Mouse (Mus musculus): ENCODE results near the gene Ykt6.
A peak's percentile ranks its signal among the peaks of the same experiment; 100 is the strongest.
"Not testable (repeated sequence)": the region's sequence is repeated elsewhere in the genome, so short reads cannot be mapped to it uniquely, and the experiment has no call there.

Gene Ykt6

DNA sequence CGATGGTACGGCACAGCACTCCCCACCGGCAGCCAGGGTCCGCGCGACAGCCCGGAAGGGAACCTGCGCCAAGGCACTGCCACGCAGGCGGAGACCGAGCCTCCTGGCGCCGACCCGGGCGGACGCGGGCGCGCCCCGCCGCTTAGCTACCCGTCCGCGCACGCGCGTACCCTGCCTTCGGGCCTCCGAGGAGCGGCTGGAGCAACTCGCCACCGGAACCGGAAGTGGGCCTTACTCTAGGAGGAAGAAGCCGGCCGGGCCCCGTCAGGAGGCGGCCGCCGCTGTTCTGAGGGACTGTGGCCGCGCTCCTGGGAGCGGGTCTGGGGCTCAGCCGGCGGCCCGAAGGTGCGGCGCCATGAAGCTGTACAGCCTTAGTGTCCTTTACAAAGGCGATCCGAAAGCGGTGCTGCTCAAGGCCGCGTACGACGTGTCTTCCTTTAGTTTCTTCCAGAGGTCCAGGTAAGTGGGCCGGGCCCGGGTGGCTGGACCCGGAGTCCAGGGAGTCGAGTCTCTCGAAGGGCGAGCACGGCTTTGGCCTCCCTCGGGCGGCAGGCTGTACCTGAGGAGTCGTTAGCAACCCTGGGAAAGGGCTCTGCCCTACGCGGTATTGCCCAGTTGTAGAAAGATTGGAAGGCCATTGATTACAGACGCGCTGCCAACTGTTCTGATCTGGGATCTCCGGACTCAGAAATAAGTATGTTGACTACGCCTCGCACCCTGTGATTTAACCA lies at the start of gene Ykt6:
TSS of gene Ykt6 (plus strand) at position 148 of the 731 bp plus-strand sequence.
- peak; percentile 83 to 94 for DNase-seq (ENCODE audit: low spot score in 2 of 2)

GRCm38 (mm10) chr11:5905778-5906518 lies 49.5 kb upstream of the Ykt6 start:
- DNase-seq (ENCODE audit: low spot score in 2 of 2), result no peak

GRCm38 (mm10) chr11:5907096-5907495 lies 48.4 kb upstream of the Ykt6 start:
- no peak for DNase-seq (ENCODE audit: low spot score in 2 of 2)

- no peak for DNase-seq (ENCODE audit: low spot score in 2 of 2)
Measured at GRCm38 (mm10) chr11:5908642-5909041, 46.9 kb upstream of the Ykt6 start.

DNA sequence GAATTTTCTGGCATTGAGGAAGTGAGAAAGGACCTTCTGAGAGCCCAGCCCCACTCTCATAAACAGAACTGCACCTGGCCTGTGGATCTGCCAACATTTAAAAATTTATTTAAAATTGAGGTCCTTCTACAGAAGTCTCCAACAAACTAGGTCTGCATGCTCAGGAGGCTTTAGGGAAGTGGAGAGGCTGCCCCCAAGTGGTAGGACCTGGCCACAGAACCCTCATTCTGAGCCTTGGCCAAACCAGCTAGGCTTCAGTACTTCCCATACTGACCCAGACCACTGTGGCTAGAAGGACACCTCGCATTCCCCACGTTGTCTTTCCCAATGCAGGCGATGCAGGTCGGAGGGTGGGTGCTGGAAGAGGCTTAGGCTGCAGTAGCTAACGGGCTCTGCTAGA lies 42.9 kb upstream of the Ykt6 start:
- peak in 1 of 2 experiments; percentile 83 for DNase-seq (ENCODE audit: low spot score in 2 of 2)

GRCm38 (mm10) chr11:5913256-5913655 lies 42.2 kb upstream of the Ykt6 start:
- peak in 1 of 2 experiments; percentile 33 for DNase-seq (ENCODE audit: low spot score in 2 of 2)

DNA sequence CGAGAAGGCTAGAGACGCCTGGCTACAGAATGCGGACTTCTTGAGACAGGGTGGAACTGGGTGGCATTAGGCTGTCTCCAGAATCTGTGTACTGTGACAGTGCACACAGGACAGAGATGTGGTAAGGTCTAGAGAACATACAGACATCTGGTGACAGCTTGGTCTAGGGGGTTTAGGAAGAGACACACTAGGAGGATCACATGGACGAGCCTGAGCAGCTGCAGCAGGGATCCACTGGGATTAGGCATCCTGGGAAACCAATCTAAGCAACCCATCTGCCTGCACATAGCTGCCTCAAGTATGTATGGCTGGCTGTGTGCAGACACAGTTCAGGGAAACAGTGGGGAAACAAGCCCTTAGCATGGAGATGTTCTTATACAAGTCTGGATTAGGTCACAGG lies 41.6 kb upstream of the Ykt6 start:
- no peak for DNase-seq (ENCODE audit: low spot score in 2 of 2)

GRCm38 (mm10) chr11:5914940-5915339 lies 40.6 kb upstream of the Ykt6 start:
- DNase-seq (ENCODE audit: low spot score in 2 of 2), result no peak

- peak in 1 of 2 experiments; percentile 58 for DNase-seq (ENCODE audit: low spot score in 2 of 2)
Measured at GRCm38 (mm10) chr11:5915429-5916177, 39.9 kb upstream of the Ykt6 start.

DNA sequence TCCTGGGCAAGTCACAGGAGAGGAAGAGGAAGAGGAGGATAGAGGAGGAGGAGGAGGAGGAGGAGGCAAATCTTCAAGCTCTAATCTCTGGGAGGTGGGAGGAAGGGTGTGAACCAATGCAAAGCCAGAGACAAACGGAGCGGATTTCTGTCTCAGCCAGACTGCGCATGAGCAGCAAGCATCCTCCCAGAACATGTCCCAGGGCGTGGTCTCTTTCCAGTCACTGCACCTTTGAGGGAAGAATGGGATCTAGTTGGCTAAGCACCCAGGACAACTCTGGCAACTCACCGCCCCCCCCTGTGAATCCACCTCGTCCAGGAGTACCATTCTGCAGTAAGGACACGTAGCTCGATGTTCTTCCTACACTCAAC lies 39.3 kb upstream of the Ykt6 start:
- no peak for DNase-seq (ENCODE audit: low spot score in 2 of 2)

DNA sequence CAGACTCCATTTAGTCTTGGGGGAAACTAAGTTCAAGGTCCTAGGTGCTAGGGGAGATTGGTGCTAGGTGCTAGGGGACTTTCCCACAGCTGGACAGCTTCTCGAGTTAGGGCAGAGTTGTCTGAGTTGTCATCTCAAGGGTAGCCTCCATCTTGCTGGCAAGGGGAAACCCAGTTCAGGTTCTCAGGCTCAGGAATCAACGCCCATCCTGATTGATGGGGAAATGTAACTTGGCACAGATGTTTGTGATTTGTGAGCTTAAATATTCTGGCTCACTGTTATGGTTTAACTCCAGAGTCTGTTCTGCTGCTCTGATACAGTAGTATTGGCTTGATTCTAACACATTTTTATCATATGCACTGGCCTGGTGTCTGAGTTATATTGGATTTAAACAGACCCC lies 37.4 kb upstream of the Ykt6 start:
- no peak for DNase-seq (ENCODE audit: low spot score in 2 of 2)

GRCm38 (mm10) chr11:5919606-5920005 lies 35.9 kb upstream of the Ykt6 start:
- DNase-seq (ENCODE audit: low spot score in 2 of 2), result no peak

DNA sequence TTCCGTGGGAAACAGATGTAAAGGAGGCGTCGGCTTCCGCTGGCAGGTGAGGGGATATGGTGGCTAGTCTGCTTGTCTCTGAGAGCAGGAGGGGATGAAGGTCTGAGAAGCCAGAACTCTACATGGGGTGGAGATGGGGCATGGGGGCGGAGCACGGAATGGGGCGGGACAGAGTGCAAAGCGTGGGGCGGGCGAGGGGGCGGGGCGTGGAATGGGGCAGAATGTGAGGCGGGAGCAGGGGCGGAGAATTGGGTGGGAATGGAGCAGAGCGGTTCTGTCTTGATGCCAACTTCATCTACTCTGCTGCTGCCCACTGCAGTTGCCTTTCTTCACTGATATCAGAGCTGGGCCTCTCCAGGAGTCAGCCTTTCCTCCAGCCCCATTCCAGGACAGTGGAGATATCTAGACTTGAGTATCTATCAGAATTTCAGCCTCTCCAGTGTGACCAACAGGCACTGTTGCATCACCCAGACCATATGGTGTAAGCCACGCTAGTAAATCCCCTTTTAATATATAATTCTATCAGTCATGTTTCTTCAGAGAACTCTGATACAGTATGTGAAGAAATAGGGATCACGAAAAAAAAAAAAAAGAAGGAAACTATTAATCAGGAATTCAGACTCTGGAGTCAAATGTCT lies 35.1 kb upstream of the Ykt6 start:
- DNase-seq (ENCODE audit: low spot score in 2 of 2), result no peak

- no peak for DNase-seq (ENCODE audit: low spot score in 2 of 2)
Measured at GRCm38 (mm10) chr11:5924699-5925098, 30.8 kb upstream of the Ykt6 start.

DNA sequence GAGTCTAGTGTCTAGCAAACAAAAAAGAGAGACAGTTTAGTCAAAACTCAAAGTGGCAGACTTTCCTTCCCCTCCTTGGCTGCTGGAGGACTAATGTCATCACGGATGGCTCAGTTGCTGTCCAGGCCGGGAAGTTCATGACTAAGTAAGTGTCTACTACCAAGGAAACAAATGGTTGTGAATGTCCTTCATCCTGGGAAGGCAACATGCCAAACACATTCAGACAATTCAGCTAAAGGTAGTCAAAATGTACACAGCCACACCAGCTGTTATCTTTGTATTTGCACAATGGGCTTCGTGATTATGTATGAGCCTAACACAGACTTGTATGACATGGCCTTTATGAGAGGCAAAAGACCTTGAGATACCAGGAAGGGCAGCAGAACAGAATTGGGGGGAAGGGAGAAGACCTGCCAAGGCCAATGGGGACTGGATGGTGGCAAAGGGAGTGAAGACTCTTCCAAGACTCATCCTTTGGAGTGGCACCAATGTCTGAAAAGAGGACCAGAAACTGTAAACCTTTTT lies 28.7 kb upstream of the Ykt6 start:
- DNase-seq (ENCODE audit: low spot score in 2 of 2), result no peak

GRCm38 (mm10) chr11:5930578-5930977 lies 24.9 kb upstream of the Ykt6 start:
- DNase-seq (ENCODE audit: low spot score in 2 of 2), result no peak

DNA sequence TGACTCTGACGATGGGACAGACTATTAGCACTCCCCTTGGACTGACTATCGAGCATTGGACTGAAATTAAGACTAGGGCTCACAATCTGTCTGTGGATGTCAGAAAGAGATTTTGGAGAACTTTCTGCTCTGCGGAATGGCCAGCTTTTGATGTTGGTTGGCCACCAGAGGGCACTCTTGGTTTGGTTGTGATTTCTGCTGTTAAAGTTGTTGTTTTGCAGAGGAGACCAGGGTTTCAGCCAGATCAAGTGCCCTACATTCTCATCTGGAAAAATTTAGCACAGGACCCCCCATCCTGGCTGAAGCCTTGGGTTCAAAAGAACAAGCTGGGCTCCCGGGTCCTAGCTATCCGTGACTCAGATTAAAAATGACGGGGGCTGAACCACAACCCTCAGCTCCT lies 23.5 kb upstream of the Ykt6 start:
- not testable (repeated sequence) for DNase-seq (ENCODE audit: low spot score in 2 of 2)

- DNase-seq (ENCODE audit: low spot score in 2 of 2), result not testable (repeated sequence)
Measured at GRCm38 (mm10) chr11:5934531-5934930, 21.0 kb upstream of the Ykt6 start.

DNA sequence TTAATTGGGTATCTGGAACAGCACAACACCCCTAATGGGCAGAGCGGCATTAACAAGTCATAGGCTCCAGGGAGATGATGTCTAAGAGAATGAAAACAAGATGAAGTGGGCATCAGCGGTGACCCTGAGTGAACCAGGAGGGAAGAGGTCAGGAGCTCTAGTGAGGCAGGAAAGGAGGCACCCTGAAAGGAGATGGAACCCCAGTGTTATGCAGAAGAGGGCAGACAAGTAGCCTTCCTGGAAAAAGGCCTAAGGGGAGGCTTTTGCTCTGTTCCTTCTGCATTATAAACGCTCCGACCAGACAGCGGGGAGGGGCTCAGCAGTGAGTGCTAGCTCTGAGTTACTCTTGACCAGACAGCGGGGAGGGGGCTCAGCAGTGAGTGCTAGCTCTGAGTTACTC lies 12.5 kb upstream of the Ykt6 start:
- no peak for DNase-seq (ENCODE audit: low spot score in 2 of 2)

- no peak for DNase-seq (ENCODE audit: low spot score in 2 of 2)
Measured at GRCm38 (mm10) chr11:5945096-5945495, 10.4 kb upstream of the Ykt6 start.

- no peak for DNase-seq (ENCODE audit: low spot score in 2 of 2)
Measured at GRCm38 (mm10) chr11:5947796-5948195, 7.7 kb upstream of the Ykt6 start.
